Mouse (Mus musculus) liver, adult 10 weeks (tissue): Measurements from ENCODE around the gene Orai3. TPM values are rescaled to one million over a fixed set of nuclear protein-coding genes. Genes with fewer than 3 reads are reported as not detected.

ENCODE experiments used
- polyA plus RNA-seq: library from polyadenylated mRNA; stranded (reverse); fragments of 350-450 nt; fragmentation: Illumina TruSeq; extraction: RNeasy Lipid Tissue Mini Kit (QIAGEN cat#74804); gene quantifications from one replicate; pipeline ENCODE4 v1.2.3, GENCODE M21; 2014; ENCODE audit warnings: low read depth, low replicate concordance

Gene Orai3
- polyA plus RNA-seq = 4.0 TPM

DNA sequence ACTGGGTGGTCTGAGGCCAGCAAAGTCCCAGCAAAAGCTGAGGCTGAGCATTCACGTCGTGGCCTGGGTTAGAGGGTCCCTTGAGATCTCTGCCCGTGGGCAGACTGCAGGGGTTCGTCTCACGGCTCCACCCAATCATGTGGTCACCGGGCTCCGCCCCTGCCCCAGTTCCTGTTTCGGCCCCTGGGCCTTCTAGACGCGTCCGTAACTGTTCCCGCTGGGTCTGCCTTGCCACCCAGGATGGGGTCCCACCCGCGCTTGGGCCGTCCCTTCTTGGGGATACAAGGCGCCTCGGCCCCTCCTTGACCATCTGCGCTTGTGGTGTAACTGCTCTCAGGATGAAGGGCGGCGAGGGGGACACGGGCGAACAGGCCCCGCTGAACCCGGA is at the start of gene Orai3:
Gene Orai3 (plus strand): TSS at position 165 of the 388 bp plus-strand sequence.

DNA sequence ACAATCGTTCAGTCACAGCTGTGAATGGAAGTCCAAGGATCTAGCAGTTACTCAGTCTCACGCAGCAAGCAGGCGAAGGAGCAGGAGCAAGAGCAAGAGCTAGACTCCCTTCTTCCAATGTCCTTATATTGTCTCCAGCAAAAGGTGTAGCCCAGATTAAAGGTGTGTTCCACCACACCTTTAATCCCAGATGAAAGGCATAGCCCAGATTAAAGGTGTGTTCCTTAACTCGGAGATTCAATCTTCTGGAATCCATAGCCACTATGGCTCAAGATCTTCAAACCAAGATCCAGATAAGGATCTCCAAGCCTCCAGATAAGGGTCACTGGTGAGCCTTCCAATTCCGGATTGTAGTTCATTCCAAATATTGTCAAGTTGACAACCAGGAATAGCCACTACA is 37.5 kb upstream of the Orai3 start, which contains the start of gene Ctf2:
Gene Ctf2 (minus strand): TSS at position 101 of the 400 bp plus-strand sequence.

GRCm38 (mm10) chr7:127744366-127745045 is 25.1 kb upstream of the Orai3 start, which contains the start of gene Fbxl19:
Gene Fbxl19, plus strand, starts transcription at chr7:127744543.

GRCm38 (mm10) chr7:127776426-127776825 is 6.8 kb downstream of the Orai3 start, which contains the start of gene Setd1a:
Gene Setd1a, plus strand, starts transcription at chr7:127776670.

DNA sequence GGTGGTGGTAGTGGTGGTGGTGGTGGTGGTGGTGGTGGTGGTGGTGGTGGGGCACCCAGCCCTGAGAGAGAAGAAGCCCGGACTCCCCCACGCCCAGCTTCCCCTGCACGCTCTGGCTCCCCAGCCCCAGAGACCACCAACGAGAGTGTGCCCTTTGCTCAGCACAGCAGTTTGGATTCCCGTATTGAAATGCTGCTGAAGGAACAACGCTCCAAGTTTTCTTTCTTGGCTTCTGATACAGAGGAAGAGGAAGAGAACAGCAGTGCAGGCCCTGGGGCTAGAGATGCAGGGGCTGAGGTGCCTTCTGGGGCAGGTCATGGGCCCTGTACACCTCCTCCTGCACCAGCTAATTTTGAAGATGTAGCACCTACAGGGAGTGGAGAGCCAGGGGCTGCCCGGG is 15.7 kb downstream of the Orai3 start, which contains the start of gene Gm49388:
Gene Gm49388 (plus strand): TSS at position 301 of the 400 bp plus-strand sequence.

GRCm38 (mm10) chr7:127800435-127801009 is 30.9 kb downstream of the Orai3 start, which contains the start of gene Hsd3b7:
Gene Hsd3b7, plus strand, starts transcription at chr7:127800604.

GRCm38 (mm10) chr7:127824176-127824871 is 54.7 kb downstream of the Orai3 start, which contains the start of the genes Stx4a and Stx1b:
Gene Stx4a, plus strand, starts transcription at chr7:127824294.
Gene Stx1b, minus strand, starts transcription at chr7:127824549.

Other genes starting within 250 kb of the Orai3 start
- not detected for gene Tmem265, start 208.4 kb upstream of the Orai3 start, polyA plus RNA-seq
- 17.5 TPM for gene Phkg2, start 196.5 kb upstream of the Orai3 start, polyA plus RNA-seq
- not detected for gene Ccdc189, start 181.2 kb upstream of the Orai3 start, polyA plus RNA-seq
- 1.8 TPM for gene Rnf40, start 181.0 kb upstream of the Orai3 start, polyA plus RNA-seq
- 3.5 TPM for gene Zfp629, start 154.0 kb upstream of the Orai3 start, polyA plus RNA-seq
- 0.26 TPM for gene Bcl7c, start 60.9 kb upstream of the Orai3 start, polyA plus RNA-seq
- 5.0 TPM for gene Ctf1, start 57.1 kb upstream of the Orai3 start, polyA plus RNA-seq
- not detected for gene Ctf2, start 37.6 kb upstream of the Orai3 start, polyA plus RNA-seq
- 0.21 TPM for gene Fbxl19, start 25.3 kb upstream of the Orai3 start, polyA plus RNA-seq
- gene Setd1a, start 6.9 kb downstream of the Orai3 start, polyA plus RNA-seq = 1.6 TPM
- not detected for gene Gm49388, start 15.8 kb downstream of the Orai3 start, polyA plus RNA-seq
- gene Hsd3b7, start 30.8 kb downstream of the Orai3 start, polyA plus RNA-seq = 305 TPM
- 12.3 TPM for gene Stx4a, start 54.5 kb downstream of the Orai3 start, polyA plus RNA-seq
- gene Stx1b, start 54.7 kb downstream of the Orai3 start, polyA plus RNA-seq = 3.2 TPM
- gene Zfp646, start 106.4 kb downstream of the Orai3 start, polyA plus RNA-seq = 1.8 TPM
- 0.21 TPM for gene Zfp668, start 107.0 kb downstream of the Orai3 start, polyA plus RNA-seq
- gene Prss53, start 121.2 kb downstream of the Orai3 start, polyA plus RNA-seq = 0.24 TPM
- not detected for gene Gm21974, start 125.6 kb downstream of the Orai3 start, polyA plus RNA-seq
- gene Vkorc1, start 125.8 kb downstream of the Orai3 start, polyA plus RNA-seq = 252 TPM
- 1.1 TPM for gene Bckdk, start 134.3 kb downstream of the Orai3 start, polyA plus RNA-seq
- 8.6 TPM for gene Kat8, start 142.7 kb downstream of the Orai3 start, polyA plus RNA-seq
- not detected for gene Prss8, start 160.3 kb downstream of the Orai3 start, polyA plus RNA-seq
- 0.37 TPM for gene Prss36, start 176.9 kb downstream of the Orai3 start, polyA plus RNA-seq
- 200 TPM for gene Fus, start 197.6 kb downstream of the Orai3 start, polyA plus RNA-seq
- 0.61 TPM for gene Pycard, start 224.1 kb downstream of the Orai3 start, polyA plus RNA-seq
- not detected for gene Trim72, start 234.1 kb downstream of the Orai3 start, polyA plus RNA-seq